Mouse (Mus musculus): ENCODE data around the gene Slc7a11. TPM values are rescaled to one million over a fixed set of nuclear protein-coding genes. Genes with fewer than 3 reads are reported as not detected.

The Slc7a11 gene
- polyA plus RNA-seq, 1 experiment, result 20.8 TPM

GRCm38 (mm10) chr3:50224390-50225114 lies 218.9 kb downstream of the Slc7a11 start:
- no peak for DNase-seq (ENCODE audit: extremely low spot score in 1 of 2, low spot score in 1 of 2)

GRCm38 (mm10) chr3:50220454-50220853 lies 223.0 kb downstream of the Slc7a11 start:
- no peak for DNase-seq (ENCODE audit: extremely low spot score in 1 of 2, low spot score in 1 of 2)

- no peak for DNase-seq (ENCODE audit: extremely low spot score in 1 of 2, low spot score in 1 of 2)
Measured at GRCm38 (mm10) chr3:50186369-50186768, 257.0 kb downstream of the Slc7a11 start.

GRCm38 (mm10) chr3:50185879-50186278 lies 257.5 kb downstream of the Slc7a11 start:
- DNase-seq (ENCODE audit: extremely low spot score in 1 of 2, low spot score in 1 of 2), result no peak

GRCm38 (mm10) chr3:50160756-50161155 lies 282.7 kb downstream of the Slc7a11 start:
- DNase-seq (ENCODE audit: extremely low spot score in 1 of 2, low spot score in 1 of 2), result no peak

GRCm38 (mm10) chr3:50144144-50144543 lies 299.3 kb downstream of the Slc7a11 start:
- no peak for DNase-seq (ENCODE audit: extremely low spot score in 1 of 2, low spot score in 1 of 2)

- DNase-seq (ENCODE audit: extremely low spot score in 1 of 2, low spot score in 1 of 2), result no peak
Measured at GRCm38 (mm10) chr3:50138319-50138718, 305.1 kb downstream of the Slc7a11 start.

- DNase-seq (ENCODE audit: extremely low spot score in 1 of 2, low spot score in 1 of 2), result no peak
Measured at GRCm38 (mm10) chr3:50132204-50132603, 311.2 kb downstream of the Slc7a11 start.

- DNase-seq (ENCODE audit: extremely low spot score in 1 of 2, low spot score in 1 of 2), result no peak
Measured at GRCm38 (mm10) chr3:50130319-50130718, 313.1 kb downstream of the Slc7a11 start.

- peak in 1 of 2 experiments; percentile 34 for DNase-seq (ENCODE audit: extremely low spot score in 1 of 2, low spot score in 1 of 2)
Measured at GRCm38 (mm10) chr3:50121001-50121400, 322.4 kb downstream of the Slc7a11 start.

- no peak for DNase-seq (ENCODE audit: extremely low spot score in 1 of 2, low spot score in 1 of 2)
Measured at GRCm38 (mm10) chr3:50116266-50116665, 327.1 kb downstream of the Slc7a11 start.

- DNase-seq (ENCODE audit: extremely low spot score in 1 of 2, low spot score in 1 of 2), result no peak
Measured at GRCm38 (mm10) chr3:50105509-50105908, 337.9 kb downstream of the Slc7a11 start.

- DNase-seq (ENCODE audit: extremely low spot score in 1 of 2, low spot score in 1 of 2), result no peak
Measured at GRCm38 (mm10) chr3:50094404-50095092, 348.9 kb downstream of the Slc7a11 start.

GRCm38 (mm10) chr3:50076979-50077378 lies 366.4 kb downstream of the Slc7a11 start:
- peak; percentile 9 to 81 for DNase-seq (ENCODE audit: extremely low spot score in 1 of 2, low spot score in 1 of 2)

GRCm38 (mm10) chr3:50063396-50063795 lies 380.0 kb downstream of the Slc7a11 start:
- no peak for DNase-seq (ENCODE audit: extremely low spot score in 1 of 2, low spot score in 1 of 2)

- peak in 1 of 2 experiments; percentile 7 for DNase-seq (ENCODE audit: extremely low spot score in 1 of 2, low spot score in 1 of 2)
Measured at GRCm38 (mm10) chr3:50044666-50045065, 398.7 kb downstream of the Slc7a11 start.

- DNase-seq (ENCODE audit: extremely low spot score in 1 of 2, low spot score in 1 of 2), result no peak
Measured at GRCm38 (mm10) chr3:50044160-50044559, 399.3 kb downstream of the Slc7a11 start.

- no peak for DNase-seq (ENCODE audit: extremely low spot score in 1 of 2, low spot score in 1 of 2)
Measured at GRCm38 (mm10) chr3:50041141-50041540, 402.3 kb downstream of the Slc7a11 start.

GRCm38 (mm10) chr3:50035875-50036528 lies 407.4 kb downstream of the Slc7a11 start:
- no peak for DNase-seq (ENCODE audit: extremely low spot score in 1 of 2, low spot score in 1 of 2)

GRCm38 (mm10) chr3:50033325-50033724 lies 410.1 kb downstream of the Slc7a11 start:
- DNase-seq (ENCODE audit: extremely low spot score in 1 of 2, low spot score in 1 of 2), result no peak

- no peak for DNase-seq (ENCODE audit: extremely low spot score in 1 of 2, low spot score in 1 of 2)
Measured at GRCm38 (mm10) chr3:50026039-50026438, 417.4 kb downstream of the Slc7a11 start.

Measured in frontal cortex, adult 2 months (tissue).